In genomic region chr6:64649296-64650226, GRCm38 (mm10) we compare ENCODE assay signal across 9 mouse cellular contexts.
DNase-seq lines count a peak whose midpoint lies in the region; ATAC-seq and TF ChIP-seq lines count a peak whose summit lies in the region.
"Had no signal": no experiment of that assay in that cellular context is flagged by ENCODE, and none has a peak within 500 bp of the region (broad histone marks: within the 10 kb centered on the region; RNA-seq: fewer than 3 reads in every experiment).

No protein-coding gene starts in this region.

- no peak overlapping the region for H3K4me2 ChIP-seq in CH12.LX (ENCODE audit: insufficient read depth, low read depth, poor library complexity, severe bottlenecking)
- peak overlapping the region; percentile 38 for H3K4me2 ChIP-seq in embryonic facial prominence, embryonic 11.5 days (ENCODE audit: low read depth, low read length)
- peak overlapping the region; percentile 74 for H3K4me2 ChIP-seq in heart, embryonic 15.5 days
- peak overlapping the region; percentile 27 for H3K4me2 ChIP-seq in myocyte (ENCODE audit: low read depth)

- peak; percentile 29 for TF ChIP-seq RAD21 in CH12.LX (IDR thresholded peaks at IDR 0.05; ENCODE audit: low read depth, low read length)

- H3K4me1 ChIP-seq in CH12.LX (ENCODE audit: control insufficient read depth in 1 of 2, insufficient read depth in 2 of 2) = no peaks in the 10 kb centered on the region
- no peaks in the 10 kb centered on the region for H3K4me1 ChIP-seq in embryonic facial prominence, embryonic 11.5 days (ENCODE audit: control insufficient read depth, insufficient read depth, low read length)
- H3K4me1 ChIP-seq in heart, embryonic 15.5 days (replicated peaks) = no peaks in the 10 kb centered on the region

- dilution Hi-C loops in CH12.LX (cut with MboI; ENCODE audit: extremely low pct_ligation_motif_present, extremely low pct_unique_long_range_greater_than_20kb, low sequenced_read_pairs) = no loop called here

- TF ChIP-seq CTCF in CH12.LX (conservative IDR thresholded peaks at IDR 0.05 in 1 of 2, IDR thresholded peaks at IDR 0.05 in 1 of 2; ENCODE audit: low read depth in 2 of 2, low read length in 2 of 2) = peak in 1 of 2 experiments; percentile 33; a peak in 2 of 4 replicates

- TF ChIP-seq POLR2A in CH12.LX (IDR thresholded peaks at IDR 0.05; ENCODE audit: low read depth, low read length) = no peak
- no peak for TF ChIP-seq POLR2A in myocyte (IDR thresholded peaks at IDR 0.05; ENCODE audit: insufficient read length, low read depth)

- H3K36me3 ChIP-seq in CH12.LX (replicated peaks in 1 of 2; ENCODE audit: control insufficient read depth in 1 of 2, insufficient read depth in 1 of 2, low read length in 1 of 2) (no peaks in the 10 kb centered on the region), myocyte (ENCODE audit: control insufficient read depth, insufficient read depth) (no peaks in the 10 kb centered on the region)
- no peaks in the 10 kb centered on the region for H3K36me3 ChIP-seq in embryonic facial prominence, embryonic 11.5 days (replicated peaks; ENCODE audit: control insufficient read depth, insufficient read depth, low read depth, low read length)
- no peaks in the 10 kb centered on the region for H3K36me3 ChIP-seq in heart, embryonic 15.5 days

- peaks cover 54% of the 10 kb centered on the region for H3K9me3 ChIP-seq in CH12.LX (replicated peaks; ENCODE audit: low read length)
- H3K9me3 ChIP-seq in embryonic facial prominence, embryonic 11.5 days (replicated peaks; ENCODE audit: control insufficient read depth, low read length) = no peaks in the 10 kb centered on the region
- no peaks in the 10 kb centered on the region for H3K9me3 ChIP-seq in heart, embryonic 15.5 days (replicated peaks)

- peak; percentile 72 for ATAC-seq in embryonic facial prominence, embryonic 11.5 days (replicated peaks; ENCODE audit: insufficient number of reproducible peaks, low FRiP score, low TSS enrichment, low read depth)
- 0 out of 2 replicates have a peak, but pooled peaks have one; percentile 39 for ATAC-seq in heart, embryonic 15.5 days (replicated peaks; ENCODE audit: insufficient number of reproducible peaks, insufficient read depth, low FRiP score, low read depth)

- in situ Hi-C loops in CH12.LX (cut with MboI; ENCODE audit: low pct_ligation_motif_present, low pct_unique_long_range_greater_than_20kb, low sequenced_read_pairs) = no loop called here

- no peak for TF ChIP-seq EP300 in CH12.LX (IDR thresholded peaks at IDR 0.05; ENCODE audit: low read length)

- 23% methylated on average over 20 of the region's 20 CpGs for WGBS in embryonic facial prominence, embryonic 11.5 days
- 14% methylated on average over 20 of the region's 20 CpGs for WGBS in heart, embryonic 15.5 days

- H3K4me3 ChIP-seq in CH12.LX (replicated peaks in 1 of 3; ENCODE audit: low read depth in 2 of 3, low read length in 2 of 3, poor library complexity in 1 of 3) (no peak overlapping the region), myocyte (no peak overlapping the region)
- peak overlapping the region; percentile 13 for H3K4me3 ChIP-seq in embryonic facial prominence, embryonic 11.5 days (ENCODE audit: low read depth, low read length)
- H3K4me3 ChIP-seq in heart, embryonic 15.5 days = peak overlapping the region; percentile 48

- H3ac ChIP-seq in myocyte (ENCODE audit: control insufficient read depth, insufficient read length) = no peak overlapping the region

- DNase-seq in CH12.LX (ENCODE audit: extremely low read depth) = peak; percentile 2
- peak; percentile 58 for DNase-seq in adrenal gland, postnatal 14 days
- peak; percentile 91 for DNase-seq in embryonic facial prominence, embryonic 11.5 days (ENCODE audit: low spot score)
- DNase-seq in kidney, postnatal 10 days = peak; percentile 70
- peak; percentile 12 for DNase-seq in liver
- peak; percentile 3 for DNase-seq in thymus, postnatal 25 days

- H3K79me2 ChIP-seq in CH12.LX (replicated peaks; ENCODE audit: control insufficient read depth, extremely low read depth, insufficient read depth, poor library complexity, severe bottlenecking) (no peaks in the 10 kb centered on the region), myocyte (ENCODE audit: control insufficient read depth, insufficient read depth) (no peaks in the 10 kb centered on the region)

- H3K9ac ChIP-seq in CH12.LX (ENCODE audit: insufficient read depth, low read depth) = no peak overlapping the region
- peak overlapping the region; percentile 48 for H3K9ac ChIP-seq in embryonic facial prominence, embryonic 11.5 days (replicated peaks; ENCODE audit: low read length)
- H3K9ac ChIP-seq in heart, embryonic 15.5 days = no peak overlapping the region

- no peak overlapping the region for H3K27ac ChIP-seq in CH12.LX (ENCODE audit: insufficient read depth, low read depth)
- no peak overlapping the region for H3K27ac ChIP-seq in embryonic facial prominence, embryonic 11.5 days (replicated peaks; ENCODE audit: low read depth, low read length)
- H3K27ac ChIP-seq in heart, embryonic 15.5 days = no peak overlapping the region
- H3K27ac ChIP-seq: macrophage had no signal

- H3K27me3 ChIP-seq in CH12.LX (replicated peaks) = no peaks in the 10 kb centered on the region
- no peaks in the 10 kb centered on the region for H3K27me3 ChIP-seq in embryonic facial prominence, embryonic 11.5 days (ENCODE audit: control insufficient read depth, insufficient read depth, low read length)
- no peaks in the 10 kb centered on the region for H3K27me3 ChIP-seq in heart, embryonic 15.5 days
- no peaks in the 10 kb centered on the region for H3K27me3 ChIP-seq in myocyte (ENCODE audit: control insufficient read depth, insufficient read depth, insufficient read length)

TF ChIP-seq in CH12.LX, 34 proteins besides CTCF, POLR2A, EP300 and RAD21:
- TF ChIP-seq JUN (IDR thresholded peaks at IDR 0.05; ENCODE audit: insufficient read depth, low read depth, low read length) (no peak), IRF4 (IDR thresholded peaks at IDR 0.05; ENCODE audit: low read depth, low read length) (no peak), MYC (IDR thresholded peaks at IDR 0.05; ENCODE audit: low read depth, low read length) (no peak), NELFE (IDR thresholded peaks at IDR 0.05; ENCODE audit: low read depth, low read length) (no peak), TCF12 (IDR thresholded peaks at IDR 0.05; ENCODE audit: low read depth, low read length) (no peak), PAX5 (IDR thresholded peaks at IDR 0.05; ENCODE audit: low read length) (no peak), CHD2 (IDR thresholded peaks at IDR 0.05; ENCODE audit: low read length) (no peak), NRF1 (IDR thresholded peaks at IDR 0.05; ENCODE audit: low read depth, low read length) (no peak), RCOR1 (conservative IDR thresholded peaks at IDR 0.05; ENCODE audit: low read depth, low read length) (no peak), HCFC1 (IDR thresholded peaks at IDR 0.05; ENCODE audit: low read depth, low read length) (no peak), MAX (IDR thresholded peaks at IDR 0.05; ENCODE audit: low read length) (no peak), ELF1 (IDR thresholded peaks at IDR 0.05; ENCODE audit: low read depth, low read length) (no peak), CHD1 (IDR thresholded peaks at IDR 0.05; ENCODE audit: low read depth, low read length) (no peak), USF1 (IDR thresholded peaks at IDR 0.05; ENCODE audit: low read depth, low read length) (no peak), KAT2A (IDR thresholded peaks at IDR 0.05; ENCODE audit: insufficient replicate concordance, low read length) (no peak), E2F4 (IDR thresholded peaks at IDR 0.05; ENCODE audit: insufficient replicate concordance, low read depth, low read length) (no peak), UBTF (IDR thresholded peaks at IDR 0.05; ENCODE audit: low read depth, low read length) (no peak), ZC3H11A (IDR thresholded peaks at IDR 0.05; ENCODE audit: low read depth, low read length) (no peak), ETS1 (conservative IDR thresholded peaks at IDR 0.05; ENCODE audit: low read depth, low read length) (no peak)

TF ChIP-seq in myocyte, 11 proteins besides CTCF, POLR2A, EP300 and RAD21:
- TF ChIP-seq E2F4 (IDR thresholded peaks at IDR 0.05; ENCODE audit: insufficient read depth) (no peak), USF1 (IDR thresholded peaks at IDR 0.05; ENCODE audit: low read depth) (no peak), MYOG (IDR thresholded peaks at IDR 0.05; ENCODE audit: control insufficient read depth in 1 of 3, insufficient read depth in 1 of 3, insufficient read length in 2 of 3, low read depth in 2 of 3) (no peak), MYOD1 (IDR thresholded peaks at IDR 0.05; ENCODE audit: control insufficient read depth in 1 of 3, insufficient read length in 2 of 3, low read depth in 2 of 3) (no peak), MAX (IDR thresholded peaks at IDR 0.05; ENCODE audit: low read depth) (no peak), CEBPB (IDR thresholded peaks at IDR 0.05; ENCODE audit: insufficient read depth, poor library complexity, severe bottlenecking) (no peak), REST (IDR thresholded peaks at IDR 0.05; ENCODE audit: insufficient read depth, insufficient read length) (no peak), SRF (IDR thresholded peaks at IDR 0.05; ENCODE audit: control insufficient read depth, insufficient read length, low read depth) (no peak), TCF12 (IDR thresholded peaks at IDR 0.05; ENCODE audit: insufficient read depth, poor library complexity, severe bottlenecking) (no peak), TCF3 (IDR thresholded peaks at IDR 0.05; ENCODE audit: insufficient read length, low read depth) (no peak), POLR2AphosphoS2 (IDR thresholded peaks at IDR 0.05; ENCODE audit: insufficient read length, low read depth) (no peak)

Comparison
In these comparisons a context has a peak if more than half of its experiments do, and no peak if none do; other contexts are left out.
1. DNase-seq: peak in every context shown above with its lines; median percentile 91 in embryonic facial prominence, embryonic 11.5 days; 70 in kidney, postnatal 10 days; 58 in adrenal gland, postnatal 14 days; 12 in liver; 3 in thymus, postnatal 25 days; 2 in CH12.LX.
2. H3K4me3 ChIP-seq: peak in embryonic facial prominence, embryonic 11.5 days (single experiment) and heart, embryonic 15.5 days (single experiment); none in CH12.LX (0 of 3) and myocyte (single experiment).